Mouse (Mus musculus): ENCODE results near the gene Prkn. TPM values are rescaled to one million over a fixed set of nuclear protein-coding genes. Genes with fewer than 3 reads are reported as not detected.

Prkn gene
- polyA plus RNA-seq, 1 experiment, result 0.58 TPM

DNA sequence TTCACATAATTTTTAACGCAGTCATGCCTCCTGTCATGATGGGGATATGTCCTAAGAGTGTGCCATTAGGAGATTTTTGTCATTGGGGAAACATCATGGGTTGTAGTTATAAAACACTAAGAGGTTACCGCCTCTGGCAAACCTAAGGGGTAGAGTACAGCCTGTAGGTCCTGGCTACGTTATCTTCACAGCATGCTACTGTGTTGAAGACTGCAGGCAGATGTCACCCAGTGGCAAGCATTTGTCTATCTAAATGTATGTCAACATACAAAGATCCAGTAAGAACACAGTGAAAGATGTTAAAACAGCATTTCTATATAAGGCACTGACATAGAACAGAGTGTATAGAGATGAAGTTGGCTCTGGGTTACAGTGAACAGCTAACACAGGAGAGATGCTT, 1155.3 kb downstream of the Prkn start:
- TF ChIP-seq POLR2A (IDR thresholded peaks at IDR 0.05; ENCODE audit: low read depth, low read length), result no peak
- TF ChIP-seq CTCF (IDR thresholded peaks at IDR 0.05; ENCODE audit: extremely low read depth, insufficient read length, insufficient replicate concordance, low read depth, low read length), result no peak
- no peak overlapping the region for H3K27ac ChIP-seq (ENCODE audit: insufficient read depth, low read depth, low read length)
- no peaks in the 10 kb centered on the region for H3K36me3 ChIP-seq (ENCODE audit: control insufficient read depth, insufficient read depth, low read length)
- H3K4me3 ChIP-seq (ENCODE audit: low read depth, low read length), result no peak overlapping the region
- WGBS, result 81% methylated on average over 3 of the region's 3 CpGs
- H3K4me1 ChIP-seq (ENCODE audit: control insufficient read depth, insufficient read depth, insufficient read length, low read length), result peaks cover 2% of the 10 kb centered on the region; the same call in 1 of the 2 replicates
- no peaks in the 10 kb centered on the region for H3K27me3 ChIP-seq (ENCODE audit: control insufficient read depth, insufficient read depth, low read length)

DNA sequence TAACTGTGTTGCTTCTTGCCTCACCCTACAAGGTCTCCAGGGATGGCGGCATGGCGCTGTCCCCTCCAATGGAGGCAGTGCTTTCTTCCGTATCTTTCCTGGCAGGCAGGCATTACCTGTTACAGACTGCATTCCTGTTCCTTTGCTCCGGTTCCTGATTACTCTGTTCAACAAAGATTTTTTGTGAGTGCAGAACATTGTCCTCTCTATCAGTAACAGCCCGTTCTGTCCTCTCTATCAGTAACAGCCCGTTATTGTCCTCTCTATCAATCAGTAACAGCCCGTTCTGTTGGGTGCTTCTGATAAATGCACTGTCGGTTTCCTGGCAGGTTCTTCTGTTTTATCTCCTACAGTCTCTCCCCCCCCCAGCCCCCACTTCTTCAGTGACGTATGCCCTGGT, 1156.1 kb downstream of the Prkn start:
- no peak overlapping the region for H3K27ac ChIP-seq (ENCODE audit: insufficient read depth, low read depth, low read length)
- no peaks in the 10 kb centered on the region for H3K27me3 ChIP-seq (ENCODE audit: control insufficient read depth, insufficient read depth, low read length)
- H3K4me3 ChIP-seq (ENCODE audit: low read depth, low read length), result no peak overlapping the region
- no peaks in the 10 kb centered on the region for H3K36me3 ChIP-seq (ENCODE audit: control insufficient read depth, insufficient read depth, low read length)
- no peak for TF ChIP-seq POLR2A (IDR thresholded peaks at IDR 0.05; ENCODE audit: low read depth, low read length)
- no peak for TF ChIP-seq CTCF (IDR thresholded peaks at IDR 0.05; ENCODE audit: extremely low read depth, insufficient read length, insufficient replicate concordance, low read depth, low read length)
- H3K4me1 ChIP-seq (ENCODE audit: control insufficient read depth, insufficient read depth, insufficient read length, low read length), result peaks cover 2% of the 10 kb centered on the region; the same call in 1 of the 2 replicates
- WGBS, result 22% methylated on average over 9 of the region's 9 CpGs

DNA sequence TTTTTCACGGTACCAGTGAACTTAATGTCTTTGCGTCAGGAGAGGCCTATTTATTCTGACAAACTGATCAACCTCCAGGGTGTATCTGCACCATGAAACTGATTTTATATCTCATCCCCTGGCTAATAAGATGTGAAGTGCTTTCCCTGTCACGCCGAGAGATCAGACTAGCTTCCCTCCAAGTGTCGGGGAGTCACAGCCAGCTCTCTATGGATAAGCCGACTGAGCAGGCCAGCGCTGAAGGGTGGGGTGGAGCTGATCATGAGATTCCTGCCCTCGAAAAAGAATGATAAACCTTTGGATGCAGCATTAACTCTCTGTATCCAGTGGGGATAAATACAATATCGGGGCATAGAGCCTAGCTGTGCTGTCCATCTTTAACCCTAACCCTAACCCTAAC, 1160.1 kb downstream of the Prkn start:
- Histone ChIP-seq H3K27me3 (ENCODE audit: control insufficient read depth, insufficient read depth, low read length) (no peaks in the 10 kb centered on the region), H3K4me1 (ENCODE audit: control insufficient read depth, insufficient read depth, insufficient read length, low read length) (no peaks in the 10 kb centered on the region), H3K36me3 (ENCODE audit: control insufficient read depth, insufficient read depth, low read length) (no peaks in the 10 kb centered on the region), H3K27ac (ENCODE audit: insufficient read depth, low read depth, low read length) (no peak overlapping the region), H3K4me3 (ENCODE audit: low read depth, low read length) (no peak overlapping the region)
- 79% methylated on average over 9 of the region's 9 CpGs for WGBS
- TF ChIP-seq CTCF (IDR thresholded peaks at IDR 0.05; ENCODE audit: extremely low read depth, insufficient read length, insufficient replicate concordance, low read depth, low read length) (no peak), POLR2A (IDR thresholded peaks at IDR 0.05; ENCODE audit: low read depth, low read length) (no peak)

DNA sequence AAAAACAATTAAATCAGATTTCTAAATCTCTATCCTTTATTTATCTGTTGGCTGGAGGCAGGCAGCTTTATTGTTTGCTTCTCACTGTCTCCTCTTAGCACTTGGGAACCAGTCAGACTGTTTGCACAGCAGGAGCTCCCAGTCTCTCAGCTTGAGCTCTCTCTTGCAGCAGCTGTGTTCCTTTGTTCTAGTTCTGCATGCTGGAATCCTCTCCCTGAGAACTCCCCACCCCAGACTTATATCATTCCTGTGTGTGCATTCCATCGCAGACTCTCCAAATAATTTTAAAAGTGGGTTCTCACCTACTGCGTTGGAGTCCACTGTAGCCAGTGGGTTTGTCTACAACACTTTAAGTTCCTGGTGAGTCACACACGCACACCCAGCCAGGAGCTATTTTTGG, 1181.1 kb downstream of the Prkn start:
- WGBS, result 67% methylated on average over 3 of the region's 3 CpGs
- H3K27ac ChIP-seq (ENCODE audit: insufficient read depth, low read depth, low read length), result no peak overlapping the region
- H3K27me3 ChIP-seq (ENCODE audit: control insufficient read depth, insufficient read depth, low read length), result no peaks in the 10 kb centered on the region
- H3K36me3 ChIP-seq (ENCODE audit: control insufficient read depth, insufficient read depth, low read length), result no peaks in the 10 kb centered on the region
- TF ChIP-seq POLR2A (IDR thresholded peaks at IDR 0.05; ENCODE audit: low read depth, low read length), result no peak
- TF ChIP-seq CTCF (IDR thresholded peaks at IDR 0.05; ENCODE audit: extremely low read depth, insufficient read length, insufficient replicate concordance, low read depth, low read length), result no peak
- H3K4me3 ChIP-seq (ENCODE audit: low read depth, low read length), result no peak overlapping the region
- H3K4me1 ChIP-seq (ENCODE audit: control insufficient read depth, insufficient read depth, insufficient read length, low read length), result no peaks in the 10 kb centered on the region

- Histone ChIP-seq H3K36me3 (ENCODE audit: control insufficient read depth, insufficient read depth, low read length) (no peaks in the 10 kb centered on the region), H3K4me1 (ENCODE audit: control insufficient read depth, insufficient read depth, insufficient read length, low read length) (peaks cover 7% of the 10 kb centered on the region; the same call in 1 of the 2 replicates), H3K27me3 (ENCODE audit: control insufficient read depth, insufficient read depth, low read length) (no peaks in the 10 kb centered on the region), H3K4me3 (ENCODE audit: low read depth, low read length) (no peak overlapping the region), H3K27ac (ENCODE audit: insufficient read depth, low read depth, low read length) (no peak overlapping the region)
- WGBS, result 57% methylated on average over 5 of the region's 5 CpGs
- no peak for TF ChIP-seq CTCF (IDR thresholded peaks at IDR 0.05; ENCODE audit: extremely low read depth, insufficient read length, insufficient replicate concordance, low read depth, low read length)
- no peak for TF ChIP-seq POLR2A (IDR thresholded peaks at IDR 0.05; ENCODE audit: low read depth, low read length)
Observed at GRCm38 (mm10) chr17:12029362-12029761, 1189.2 kb downstream of the Prkn start.

GRCm38 (mm10) chr17:12029921-12030461, 1189.8 kb downstream of the Prkn start:
- 55% methylated on average over 14 of the region's 14 CpGs for WGBS
- TF ChIP-seq POLR2A (IDR thresholded peaks at IDR 0.05; ENCODE audit: low read depth, low read length) (no peak), CTCF (IDR thresholded peaks at IDR 0.05; ENCODE audit: extremely low read depth, insufficient read length, insufficient replicate concordance, low read depth, low read length) (no peak)
- Histone ChIP-seq H3K27me3 (ENCODE audit: control insufficient read depth, insufficient read depth, low read length) (no peaks in the 10 kb centered on the region), H3K4me3 (ENCODE audit: low read depth, low read length) (no peak overlapping the region), H3K4me1 (ENCODE audit: control insufficient read depth, insufficient read depth, insufficient read length, low read length) (peaks cover 7% of the 10 kb centered on the region; the same call in 1 of the 2 replicates), H3K36me3 (ENCODE audit: control insufficient read depth, insufficient read depth, low read length) (no peaks in the 10 kb centered on the region), H3K27ac (ENCODE audit: insufficient read depth, low read depth, low read length) (no peak overlapping the region)

- 10% methylated on average over 11 of the region's 11 CpGs for WGBS
- Histone ChIP-seq H3K36me3 (ENCODE audit: control insufficient read depth, insufficient read depth, low read length) (no peaks in the 10 kb centered on the region), H3K4me3 (ENCODE audit: low read depth, low read length) (peak overlapping the region; percentile 22; the same call in 1 of the 2 replicates)
Observed at GRCm38 (mm10) chr17:12030556-12031160, 1190.5 kb downstream of the Prkn start.

More at GRCm38 (mm10) chr17:12030556-12031160, 1190.5 kb downstream of the Prkn start:
- no peak for TF ChIP-seq CTCF (IDR thresholded peaks at IDR 0.05; ENCODE audit: extremely low read depth, insufficient read length, insufficient replicate concordance, low read depth, low read length)
- TF ChIP-seq POLR2A (IDR thresholded peaks at IDR 0.05; ENCODE audit: low read depth, low read length), result no peak
- no peaks in the 10 kb centered on the region for H3K27me3 ChIP-seq (ENCODE audit: control insufficient read depth, insufficient read depth, low read length)
- no peak overlapping the region for H3K27ac ChIP-seq (ENCODE audit: insufficient read depth, low read depth, low read length)
- H3K4me1 ChIP-seq (ENCODE audit: control insufficient read depth, insufficient read depth, insufficient read length, low read length), result peaks cover 7% of the 10 kb centered on the region; the same call in 1 of the 2 replicates

Data from small intestine, adult 2 months (tissue).